In genomic region chr15:3581337-3581736, GRCm38 (mm10) we compare ENCODE assay signal across 8 mouse cellular contexts. TPM values are rescaled to one million over a fixed set of nuclear protein-coding genes. Genes with fewer than 3 reads are reported as not detected.
DNase-seq lines count a peak whose midpoint lies in the region; ATAC-seq and TF ChIP-seq lines count a peak whose summit lies in the region.

No protein-coding gene starts in this region.

- no peak for DNase-seq in left cerebral cortex, adult 2 months (ENCODE audit: extremely low spot score in 1 of 2, low spot score in 2 of 2)
- no peak for DNase-seq in left cerebral cortex, postnatal 36 days (ENCODE audit: low spot score in 2 of 2)
- DNase-seq in liver, embryonic 11.5 days (ENCODE audit: low spot score): no peak
- peak; percentile 18 for DNase-seq in skeletal muscle tissue, adult 2 months (ENCODE audit: low read depth, low spot score)
- no peak for DNase-seq in gastrocnemius, postnatal 14 days
- DNase-seq in ovary, postnatal 14 days (ENCODE audit: low spot score): no peak
- DNase-seq in layer of hippocampus, postnatal 25 days (ENCODE audit: extremely low spot score in 1 of 2, low spot score in 1 of 2): no peak

- no peak for TF ChIP-seq CTCF in left cerebral cortex, adult 2 months (IDR thresholded peaks at IDR 0.05)

- H3K27me3 ChIP-seq in heart, embryonic 16.5 days (ENCODE audit: control insufficient read depth, insufficient read depth, low read length): no peaks in the 10 kb centered on the region
- H3K27me3 ChIP-seq in liver, embryonic 11.5 days (replicated peaks; ENCODE audit: control insufficient read depth, insufficient read depth, low read length): no peaks in the 10 kb centered on the region

- ATAC-seq in heart, embryonic 16.5 days (replicated peaks; ENCODE audit: extremely low read depth, insufficient read depth, low FRiP score): no peak
- no peak for ATAC-seq in liver, embryonic 11.5 days (replicated peaks; ENCODE audit: low FRiP score)

- intact Hi-C loops in left cerebral cortex, adult 2 months (cut with DNase I): loop anchor here (5.0 to 10.0 kb wide), 2 partner anchors 287 to 379 kb away; no protein-coding TSS in a partner anchor
- intact Hi-C loops in left cerebral cortex, postnatal 36 days (cut with DNase I): loop anchor here (5.0 kb wide), 2 partner anchors 446 to 1561 kb away; partner anchors contain the start of genes Oxct1 and Prkaa1
- intact Hi-C loops in gastrocnemius, postnatal 14 days (cut with DNase I; ENCODE audit: low total_unique reads): loop anchor here (10.0 kb wide), 1 partner anchor 227 kb away; no protein-coding TSS in a partner anchor

- no peaks in the 10 kb centered on the region for H3K9me3 ChIP-seq in heart, embryonic 16.5 days (replicated peaks; ENCODE audit: control insufficient read depth, low read length)
- no peaks in the 10 kb centered on the region for H3K9me3 ChIP-seq in liver, embryonic 11.5 days (ENCODE audit: control insufficient read depth, low read length)

- H3K4me3 ChIP-seq in left cerebral cortex, adult 2 months: peak overlapping the region; percentile 62
- peak overlapping the region; percentile 89 for H3K4me3 ChIP-seq in heart, embryonic 16.5 days (ENCODE audit: low read length)
- H3K4me3 ChIP-seq in liver, embryonic 11.5 days (ENCODE audit: low read depth, low read length): peak overlapping the region; percentile 67

- peaks cover 13% of the 10 kb centered on the region for H3K4me1 ChIP-seq in heart, embryonic 16.5 days (ENCODE audit: control insufficient read depth, insufficient read depth, low read length)
- peaks cover 7% of the 10 kb centered on the region; the same call in 1 of the 2 replicates for H3K4me1 ChIP-seq in liver, embryonic 11.5 days (replicated peaks; ENCODE audit: control insufficient read depth, insufficient read depth, low read length)

- no peak overlapping the region for H3K27ac ChIP-seq in left cerebral cortex, adult 2 months
- H3K27ac ChIP-seq in heart, embryonic 16.5 days (ENCODE audit: low read length): peak overlapping the region; percentile 98
- H3K27ac ChIP-seq in liver, embryonic 11.5 days (ENCODE audit: low read depth, low read length): peak overlapping the region; percentile 6; the same call in 1 of the 2 replicates

- 10% methylated on average over 3 of the region's 3 CpGs for WGBS in heart, embryonic 16.5 days
- WGBS in liver, embryonic 11.5 days: 35% methylated on average over 3 of the region's 3 CpGs

- peak overlapping the region; percentile 76 for H3K4me2 ChIP-seq in heart, embryonic 16.5 days (ENCODE audit: low read depth, low read length)
- H3K4me2 ChIP-seq in liver, embryonic 11.5 days: peak overlapping the region; percentile 83

- no peaks in the 10 kb centered on the region for H3K36me3 ChIP-seq in heart, embryonic 16.5 days (ENCODE audit: control insufficient read depth, insufficient read depth)
- no peaks in the 10 kb centered on the region for H3K36me3 ChIP-seq in liver, embryonic 11.5 days (ENCODE audit: control insufficient read depth, insufficient read depth, low read length)

- H3K9ac ChIP-seq in heart, embryonic 16.5 days (ENCODE audit: low read length): peak overlapping the region; percentile 95
- H3K9ac ChIP-seq in liver, embryonic 11.5 days (ENCODE audit: low read depth, low read length): peak overlapping the region; percentile 64

RNA-seq across cellular contexts. Expression of gene Ghr, which starts 2.0 kb away (rescaled TPM):
- total RNA-seq in left cerebral cortex, adult 2 months (2021): 10 to 100 TPM; 12.2 to 14.0 TPM
- total RNA-seq in left cerebral cortex, postnatal 36 days (2021): 10 to 100 TPM; 11.1 to 15.0 TPM
- polyA plus RNA-seq in heart, embryonic 16.5 days (2015; fragmentation: Nextera tagmentation; extraction: Ambion mirVana): 54.5 and 57.9 TPM in 2 replicates
- polyA plus RNA-seq in liver, embryonic 11.5 days (2014; fragmentation: Nextera tagmentation; extraction: Ambion mirVana): 38.2 and 41.4 TPM in 2 replicates
- 10 to 100 TPM; 74.9 to 77.6 TPM for total RNA-seq in gastrocnemius, postnatal 14 days (2021)
- total RNA-seq in layer of hippocampus, postnatal 25 days (2021): 10 to 100 TPM in 1 of 2 experiments, 1 to 10 TPM in 1; 7.4 to 11.2 TPM

Comparison
In these comparisons a context has a peak if more than half of its experiments do, and no peak if none do; other contexts are left out.
1. RNA of gene Ghr, which starts 2.0 kb away (total RNA-seq): 74.9 to 77.6 TPM in gastrocnemius, postnatal 14 days; 11.1 to 15.0 TPM in left cerebral cortex, postnatal 36 days, 12.2 to 14.0 TPM in left cerebral cortex, adult 2 months and 7.4 to 11.2 TPM in layer of hippocampus, postnatal 25 days; every median in the first group is over 4 times any median in the second.
2. Peak in every context shown above with its lines, with median percentiles within 50 percentile points of each other: H3K4me3 ChIP-seq.